Mouse (Mus musculus) heart, adult 9 months (tissue): ENCODE data around the gene Mesd.
"Not testable (repeated sequence)": the region's sequence is repeated elsewhere in the genome, so short reads cannot be mapped to it uniquely, and the experiment has no call there.

Experiments
- DNase-seq, 2 experiments: peaks; one replicate each; pipeline ENCODE4 v3.0.0; 2022; ENCODE audit warnings: low spot score in 2 of 2

The Mesd gene

DNA sequence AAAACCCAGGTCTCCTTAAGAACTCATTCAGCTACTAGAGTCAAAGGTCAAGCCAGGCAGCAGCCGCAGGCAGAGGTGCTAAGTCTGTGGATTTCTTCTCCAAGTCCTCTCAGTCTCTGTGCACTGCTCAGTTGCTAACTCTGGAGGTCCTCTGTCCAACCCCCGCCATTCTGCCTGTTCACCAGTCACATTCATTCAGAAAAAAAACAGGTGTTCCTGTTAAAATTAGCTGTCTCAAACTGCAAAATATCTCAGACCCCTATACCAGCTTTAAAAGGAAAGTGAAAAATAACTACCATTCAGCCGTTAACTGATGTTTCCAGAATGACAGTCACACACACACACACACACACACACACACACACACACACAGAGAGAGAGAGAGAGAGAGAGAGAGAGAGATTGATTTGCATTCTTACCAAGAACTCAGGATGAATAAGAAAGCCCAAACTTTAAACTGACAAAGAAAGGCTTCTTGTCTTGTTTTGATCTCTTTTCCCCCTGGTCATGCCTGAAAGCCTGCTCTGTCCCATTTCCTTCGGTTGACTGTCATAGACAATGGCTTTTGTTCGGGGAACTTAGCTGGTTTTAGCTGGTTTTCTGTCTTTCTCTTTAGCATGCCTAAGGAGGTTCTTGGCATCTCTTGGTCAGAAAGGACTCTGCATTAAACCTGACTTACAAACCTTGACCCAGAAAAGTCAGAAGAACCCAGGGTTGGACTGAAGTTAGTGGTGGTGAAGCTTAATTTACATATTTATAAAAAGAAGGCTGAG, 5.4 kb upstream of the Mesd start:
- DNase-seq = no peak

DNA sequence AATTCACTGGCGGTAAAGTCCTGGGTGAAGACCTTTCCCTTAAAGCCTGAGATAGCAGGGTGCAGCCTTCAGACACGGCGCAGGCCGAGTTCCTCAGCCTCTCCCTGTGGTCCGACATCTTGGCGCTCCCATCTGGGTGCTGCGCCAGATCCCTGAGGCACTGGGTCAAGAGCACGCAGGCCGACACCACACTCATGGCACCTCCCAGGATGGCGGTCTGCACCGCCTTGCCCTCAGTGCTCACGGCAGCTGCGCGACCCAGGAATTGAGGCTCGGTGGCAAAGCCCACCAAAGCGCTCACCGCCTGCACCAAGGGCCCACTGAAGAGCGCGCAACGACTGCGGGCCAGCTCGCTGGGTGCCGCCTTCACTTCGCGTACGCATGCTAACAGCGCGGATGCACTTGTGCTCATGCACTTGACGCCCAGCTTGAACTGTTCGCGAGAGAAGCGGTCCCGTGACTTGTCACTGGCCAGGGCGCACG, 2.1 kb upstream of the Mesd start:
- peak in 1 of 2 experiments; percentile 35 for DNase-seq

DNA sequence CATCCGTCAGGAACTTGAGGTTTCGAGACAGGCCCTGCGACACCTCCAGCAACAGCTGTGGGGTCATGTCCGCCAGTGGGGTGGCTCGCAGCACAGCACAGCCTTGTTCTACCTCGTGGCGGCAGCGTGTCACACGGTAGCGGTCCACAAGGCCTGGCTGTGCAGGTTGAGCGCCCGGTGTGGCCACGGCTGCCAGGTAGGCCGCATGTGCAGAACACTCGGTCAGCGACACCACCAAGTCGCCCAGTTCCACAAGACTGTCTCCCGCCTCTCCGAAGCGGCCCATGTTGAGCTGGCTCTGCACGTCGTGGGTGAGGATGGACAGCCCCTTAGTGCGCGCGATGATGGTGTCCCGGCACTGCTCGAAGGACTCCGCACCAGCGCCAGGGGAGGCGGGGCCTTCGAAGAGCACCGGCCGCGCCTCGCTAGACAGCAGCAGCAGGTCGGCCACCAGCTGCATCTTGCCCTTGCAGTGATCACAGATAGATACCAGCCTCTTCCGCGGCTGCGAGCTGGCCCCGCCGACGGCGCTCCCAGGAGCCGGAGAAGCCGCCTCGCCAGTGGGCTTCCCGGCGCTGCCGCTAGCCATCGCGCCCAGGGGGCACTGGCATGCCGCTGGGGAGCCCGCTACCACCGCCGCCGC, 1.5 kb upstream of the Mesd start:
- peak; percentile 54 to 59 for DNase-seq

DNA sequence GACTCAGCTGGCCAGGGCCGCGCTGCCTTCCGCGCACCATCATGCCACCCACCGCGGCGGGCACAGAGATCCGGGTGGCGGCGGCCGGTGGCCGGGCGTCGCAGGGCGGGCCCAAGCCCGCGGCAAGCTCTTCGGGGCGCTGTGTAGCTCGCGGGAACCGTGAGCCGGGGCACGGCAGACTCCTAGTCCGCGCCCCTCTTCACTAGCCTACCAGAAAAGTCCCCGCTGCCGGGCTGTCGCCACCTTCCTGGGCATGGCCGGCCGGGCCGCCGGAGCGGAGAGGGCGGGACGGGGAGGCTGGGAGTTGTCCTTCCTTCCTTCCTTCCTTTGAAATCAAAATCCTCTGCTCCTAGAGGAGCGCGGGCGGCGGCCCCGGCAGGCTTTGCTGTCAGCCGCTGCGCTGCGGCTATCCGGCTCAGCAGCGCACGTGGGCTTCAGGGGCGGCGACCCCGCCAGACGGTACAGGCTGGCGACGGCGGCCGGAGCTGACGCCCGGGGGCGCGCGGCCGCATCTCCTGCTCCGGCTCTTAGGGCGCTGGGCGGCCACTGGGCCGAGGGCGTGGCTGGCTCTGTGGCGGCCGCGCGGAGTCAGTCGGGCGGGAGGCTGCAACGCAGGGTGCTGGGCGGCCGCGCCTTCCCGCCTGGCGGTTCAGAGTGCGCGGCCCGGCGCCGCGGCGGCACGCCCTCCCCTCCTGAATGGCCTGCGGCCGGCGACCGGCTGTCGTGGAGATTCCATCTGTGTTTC, 818 bp upstream of the Mesd start:
- peak; percentile 76 to 78 for DNase-seq

DNA sequence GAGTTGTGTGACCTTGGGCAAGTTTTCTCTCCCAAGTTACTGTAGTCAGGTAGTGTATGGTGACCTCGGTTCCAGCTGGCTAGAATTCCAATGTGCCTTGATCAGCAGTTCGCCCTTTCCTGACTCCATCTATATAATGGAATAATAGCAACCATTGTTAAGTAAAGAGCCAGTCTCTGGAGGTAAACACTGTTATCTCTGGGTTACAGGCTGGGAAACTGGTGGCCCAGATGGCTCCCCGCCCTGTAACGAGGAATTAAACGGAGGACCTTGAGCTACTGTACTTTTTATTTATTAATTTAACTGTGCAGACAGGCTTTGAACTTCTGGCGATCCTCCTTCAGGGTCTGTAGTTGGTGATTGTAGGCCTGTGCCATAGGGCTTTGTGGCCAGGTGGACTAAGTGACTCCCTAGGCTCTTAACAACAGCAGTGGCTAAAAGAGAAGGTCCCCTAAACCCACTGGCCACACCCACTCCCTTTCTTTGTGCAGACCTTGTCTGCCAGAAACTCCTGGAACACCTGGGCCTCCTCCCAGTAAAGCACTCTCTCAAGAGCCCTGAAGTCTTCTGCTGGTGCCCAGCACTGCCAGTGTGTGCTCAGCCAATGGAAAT, 761 bp downstream of the Mesd start:
- peak in 1 of 2 experiments; percentile 30 for DNase-seq

DNA sequence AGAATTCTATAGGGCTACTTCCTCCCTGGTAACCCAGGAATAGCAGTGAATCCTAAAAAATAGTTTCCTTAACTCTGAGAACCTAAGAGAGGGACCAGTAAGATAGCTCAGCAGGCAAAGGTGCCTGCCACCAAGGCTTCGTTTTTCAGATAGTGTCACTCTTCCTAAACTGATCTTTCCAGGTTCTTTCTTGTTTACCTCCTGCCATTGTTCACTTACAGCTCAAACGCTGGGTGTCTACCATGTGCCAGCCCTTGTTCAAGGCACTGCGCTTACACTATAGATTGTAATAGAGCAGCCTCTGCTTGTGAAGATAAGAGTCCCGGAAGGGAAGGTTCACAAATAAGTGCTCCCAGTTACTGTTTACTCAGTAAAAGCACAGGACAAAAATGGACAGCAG, 1.6 kb downstream of the Mesd start:
- DNase-seq = no peak

DNA sequence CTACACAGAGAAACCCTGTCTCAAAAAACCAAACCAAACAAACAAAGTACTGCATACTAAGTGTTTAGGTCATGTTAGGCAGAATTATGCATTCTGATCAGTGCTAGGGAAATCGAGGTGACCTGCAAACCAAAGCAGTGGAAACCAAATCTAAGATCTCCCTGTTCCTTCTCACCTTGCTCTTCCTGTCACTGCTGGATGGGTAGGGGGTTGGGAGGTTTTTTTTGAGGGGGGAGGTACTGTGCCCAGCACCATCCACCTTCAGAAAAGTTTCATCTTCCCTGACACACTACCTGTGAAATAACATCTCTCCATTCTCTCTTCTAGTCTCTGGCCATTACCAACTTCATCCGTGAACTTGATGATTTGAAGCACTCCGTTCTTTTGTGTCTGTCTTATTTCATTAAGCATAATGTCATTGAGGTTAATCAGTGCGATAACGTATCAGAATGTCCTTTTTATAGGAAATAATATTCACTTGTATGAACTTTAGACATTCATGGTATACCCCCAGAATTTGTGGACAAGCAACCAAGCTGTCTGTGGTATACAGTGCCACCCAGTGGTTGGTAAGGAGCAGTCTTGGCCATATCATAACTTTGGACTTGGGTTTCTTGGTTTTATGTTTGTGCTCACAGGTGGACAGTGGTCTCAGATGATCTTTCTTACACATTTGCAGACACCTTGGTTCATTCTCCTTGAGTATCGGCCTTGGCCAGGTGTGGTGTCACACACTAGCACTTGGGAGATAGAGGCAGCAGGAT, 2.3 kb downstream of the Mesd start:
- DNase-seq = no peak

DNA sequence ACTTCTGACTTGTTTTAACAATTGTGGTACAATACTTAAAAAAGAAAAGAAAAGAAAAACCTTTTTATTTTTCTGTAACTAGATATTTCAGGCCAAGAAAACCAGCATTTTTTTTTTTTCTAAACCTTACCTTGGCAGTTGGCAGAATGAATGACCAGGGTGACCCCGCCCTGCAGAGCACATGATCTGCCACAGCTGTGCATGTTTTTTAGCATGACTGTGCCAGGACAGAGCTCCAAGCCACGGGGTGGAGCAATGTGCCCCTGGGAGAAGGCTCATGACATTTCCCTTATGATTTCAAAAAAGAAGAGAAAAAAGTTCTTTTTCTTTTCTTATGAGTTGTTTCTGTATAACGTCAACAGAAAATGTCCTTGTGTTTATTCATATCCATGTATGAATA, 5.1 kb downstream of the Mesd start:
- DNase-seq = peak; percentile 60 to 72

DNA sequence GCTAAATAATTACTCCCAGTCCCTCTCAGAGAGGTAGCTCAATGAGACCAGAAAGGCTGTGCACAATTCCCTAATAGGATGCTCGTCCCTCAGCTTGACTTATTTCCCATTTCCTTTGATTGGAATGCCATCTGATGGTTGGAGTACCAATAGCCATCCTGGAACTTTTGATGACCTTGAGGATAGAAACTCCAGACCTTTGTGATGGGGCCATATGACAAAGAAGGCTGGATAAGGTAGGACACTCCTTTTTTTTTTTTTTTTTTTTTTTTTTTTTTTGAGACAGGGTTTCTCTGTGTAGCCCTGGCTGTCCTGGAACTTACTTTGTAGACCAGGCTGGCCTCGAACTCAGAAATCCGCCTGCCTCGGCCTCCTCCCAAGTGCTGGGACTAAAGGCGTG, 5.7 kb downstream of the Mesd start:
- not testable (repeated sequence) for DNase-seq

DNA sequence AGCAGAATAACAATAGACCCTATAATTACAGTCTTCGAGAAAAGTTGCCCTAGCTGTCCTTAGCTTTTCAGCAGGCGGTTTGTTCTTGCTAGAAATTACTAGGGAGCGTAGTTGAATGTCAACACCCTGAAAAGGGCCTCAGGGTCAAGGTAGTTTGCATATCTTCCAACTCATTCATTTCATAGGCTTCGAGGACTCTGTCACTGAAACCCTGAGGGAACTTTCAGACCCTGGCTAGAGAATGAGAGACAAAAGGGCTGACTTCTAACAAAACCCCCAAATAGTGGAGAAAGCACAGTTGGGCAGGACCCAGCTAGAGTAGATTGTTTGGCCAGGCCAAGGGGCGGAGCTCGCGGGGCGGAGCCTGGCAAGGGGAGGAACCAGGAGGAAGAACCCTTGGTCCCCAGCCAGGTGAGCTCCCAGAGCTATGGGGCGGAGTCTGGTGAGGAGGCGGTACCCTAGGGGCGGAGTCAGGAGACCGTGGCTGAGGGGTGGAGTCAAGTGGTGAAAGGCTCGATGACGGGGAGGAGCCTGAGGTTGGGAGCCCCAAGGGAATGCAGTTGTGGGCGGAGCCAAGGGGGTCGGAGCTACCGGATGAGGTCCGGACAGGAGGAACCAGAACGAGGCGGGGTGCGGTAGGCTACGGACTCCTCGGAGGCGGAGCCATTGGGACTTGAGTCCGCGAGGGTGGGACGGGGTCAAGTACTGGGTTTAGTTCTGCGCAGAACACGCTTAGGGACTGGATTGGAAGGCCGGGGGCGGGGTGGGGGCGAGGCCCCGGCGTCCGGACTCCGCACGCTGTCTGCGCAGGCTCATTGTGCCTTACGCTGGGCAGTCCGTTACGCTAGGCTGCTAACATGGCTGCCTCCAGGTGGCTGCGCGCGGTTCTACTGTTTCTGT, 7.4 kb downstream of the Mesd start:
- DNase-seq = peak; percentile 100

DNA sequence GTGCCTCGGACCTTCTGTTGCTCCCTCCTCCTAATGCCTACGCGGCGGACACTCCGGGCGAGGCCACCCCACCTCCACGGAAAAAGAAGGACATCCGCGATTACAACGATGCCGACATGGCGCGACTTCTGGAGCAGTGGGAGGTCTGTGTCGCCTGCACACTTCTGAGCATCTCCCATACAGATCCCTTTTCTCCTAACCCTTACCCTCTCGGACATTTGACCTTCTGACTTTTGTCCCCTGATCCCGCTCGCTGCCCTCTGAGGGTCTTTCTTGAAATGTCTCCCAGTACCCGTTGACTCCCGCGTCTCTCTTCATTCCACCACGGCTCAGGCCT, 8.0 kb downstream of the Mesd start:
- no peak for DNase-seq

DNA sequence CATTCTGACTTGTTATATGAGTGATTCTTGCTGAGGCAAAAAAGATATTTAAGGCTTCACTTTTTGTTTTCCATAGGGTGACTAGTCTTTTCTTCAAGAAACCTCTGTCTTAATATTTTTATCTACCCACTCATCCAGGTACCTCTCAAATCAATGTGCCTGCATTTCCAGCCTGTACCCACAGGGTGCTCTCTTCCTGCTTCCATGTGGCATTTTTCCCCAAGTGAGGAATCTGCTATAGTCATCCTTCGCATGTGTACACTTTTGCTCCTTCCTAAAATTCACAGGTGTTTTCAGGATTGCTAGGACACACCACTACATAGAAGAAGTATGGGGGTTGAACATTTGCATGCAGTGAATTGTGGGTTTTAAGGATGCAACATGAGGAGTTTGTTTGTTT, 10.1 kb downstream of the Mesd start:
- DNase-seq = no peak

DNA sequence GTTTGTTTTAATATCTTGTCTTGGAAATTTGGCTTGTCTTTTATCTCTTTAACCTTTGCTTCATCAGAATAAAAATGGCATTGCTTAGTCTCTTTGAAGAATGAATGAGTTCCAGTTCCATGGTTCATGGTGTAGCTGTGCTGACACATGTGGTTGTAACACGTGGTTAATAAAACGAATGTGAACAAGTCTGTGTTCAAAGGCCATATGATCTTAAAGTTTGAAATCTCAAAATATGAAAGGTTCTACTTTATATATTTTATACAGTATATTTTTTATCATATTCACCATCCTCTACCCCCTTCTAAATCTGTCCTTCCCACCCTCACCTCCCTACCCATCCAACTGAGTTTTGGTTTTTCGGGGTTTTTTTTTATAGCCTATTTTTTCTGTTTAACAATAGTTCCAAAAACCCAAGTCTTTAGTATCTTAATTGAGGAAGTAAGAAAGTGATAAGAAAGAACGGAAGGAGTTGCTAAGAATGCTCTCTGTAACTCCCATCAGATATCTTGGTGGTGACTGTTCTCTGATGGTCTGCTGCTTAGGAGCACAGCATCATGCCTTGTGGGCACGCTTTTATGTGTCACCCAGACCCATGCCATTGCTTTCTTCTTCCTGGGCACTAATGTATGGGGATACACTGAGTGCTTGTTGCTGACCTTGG, 11.9 kb downstream of the Mesd start:
- no peak for DNase-seq

DNA sequence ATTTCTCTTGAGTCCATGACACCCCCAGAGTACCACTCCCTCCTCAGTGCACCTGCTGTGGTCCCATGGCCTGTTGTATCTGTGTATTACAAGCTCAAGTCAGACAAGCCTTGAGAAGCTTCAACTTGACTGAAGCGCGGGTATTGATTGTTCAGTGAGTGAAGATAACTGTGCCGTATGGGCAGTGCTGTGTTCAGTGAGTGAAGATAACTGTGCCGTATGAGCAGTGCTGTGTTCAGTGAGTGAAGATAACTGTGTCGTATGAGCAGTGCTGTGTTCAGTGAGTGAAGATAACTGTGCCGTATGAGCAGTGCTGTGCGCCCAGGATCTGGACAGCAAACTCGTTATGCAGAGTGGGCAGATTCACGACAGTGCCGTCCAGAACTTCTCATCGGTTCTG, 14.0 kb downstream of the Mesd start:
- no peak for DNase-seq

DNA sequence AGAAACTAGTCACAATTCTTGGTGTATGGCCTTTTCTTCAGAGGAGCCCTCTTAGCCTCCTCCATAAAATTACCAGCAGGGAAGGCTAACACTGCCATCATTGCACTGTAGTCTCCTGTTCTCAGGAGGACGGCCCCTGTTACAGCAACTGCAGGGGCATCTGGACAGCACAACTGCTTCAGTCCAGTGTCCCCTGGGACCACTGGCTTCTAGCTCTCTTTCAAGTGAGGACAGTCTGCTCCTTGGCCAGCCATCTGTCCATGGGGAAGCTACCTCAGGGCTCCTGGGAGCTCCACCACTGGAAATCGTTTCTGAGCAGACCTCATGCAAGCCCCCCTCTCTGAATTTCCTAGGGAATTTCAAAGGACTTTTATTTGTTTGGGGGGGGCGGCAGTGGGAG, 16.3 kb downstream of the Mesd start:
- DNase-seq = no peak

DNA sequence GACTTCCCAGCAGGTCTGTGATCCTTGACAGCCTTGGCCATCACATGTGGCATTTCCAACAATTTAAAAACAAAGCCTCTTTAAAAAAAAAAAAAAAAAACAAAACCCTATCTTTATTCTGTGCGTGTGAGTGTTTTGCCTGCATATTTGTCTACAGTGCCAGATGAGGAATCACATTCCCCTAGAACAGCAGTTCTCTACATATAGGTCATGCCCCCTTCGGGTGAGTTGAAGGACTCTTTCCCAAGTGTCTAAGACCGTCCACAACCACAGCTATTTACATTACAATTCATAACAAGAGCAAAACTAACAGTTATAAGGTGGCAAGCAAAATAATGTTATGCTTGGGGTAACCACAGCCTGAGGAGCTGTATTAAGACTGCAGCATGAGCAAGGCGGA, 17.2 kb downstream of the Mesd start:
- no peak for DNase-seq

DNA sequence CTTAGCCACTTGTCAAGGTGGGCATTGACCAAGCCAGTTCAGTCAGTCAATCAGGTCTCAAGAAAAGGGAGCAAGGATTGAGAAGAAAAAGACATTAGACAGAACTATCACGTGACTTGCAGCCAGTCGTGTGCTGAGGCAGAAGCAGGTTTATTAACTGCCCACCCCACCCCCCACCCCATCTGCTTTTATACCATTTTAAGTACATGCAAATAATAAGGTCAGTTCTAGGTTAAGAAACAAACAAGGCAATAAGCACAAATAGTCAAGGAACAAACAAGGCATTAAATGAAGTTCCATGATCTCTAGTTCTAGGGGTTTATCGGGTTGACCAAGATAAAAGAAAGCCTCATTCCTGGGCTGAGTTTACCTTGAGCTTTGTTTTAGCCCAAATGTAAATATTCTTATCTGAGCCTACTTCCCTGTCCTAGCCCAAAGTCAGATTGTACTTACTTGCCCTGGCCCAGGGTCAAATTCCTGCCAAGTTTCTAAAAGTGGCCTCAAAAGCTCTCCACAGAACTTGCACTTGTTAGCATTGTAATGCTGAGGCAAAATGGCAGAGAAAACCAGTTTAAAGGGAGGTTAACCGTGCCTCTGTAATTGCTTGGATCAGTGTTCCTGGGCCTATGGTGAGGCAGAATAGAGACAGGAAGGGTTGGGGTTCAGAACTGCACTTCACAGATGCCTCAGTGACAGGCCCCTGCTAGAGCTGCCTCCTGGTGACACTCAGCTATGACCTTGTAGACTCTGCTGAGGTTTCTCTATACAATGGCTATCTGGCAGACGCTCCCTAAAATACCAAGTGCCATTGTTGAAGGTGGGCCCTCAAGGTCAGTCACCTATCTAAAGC, 18.3 kb downstream of the Mesd start:
- no peak for DNase-seq

DNA sequence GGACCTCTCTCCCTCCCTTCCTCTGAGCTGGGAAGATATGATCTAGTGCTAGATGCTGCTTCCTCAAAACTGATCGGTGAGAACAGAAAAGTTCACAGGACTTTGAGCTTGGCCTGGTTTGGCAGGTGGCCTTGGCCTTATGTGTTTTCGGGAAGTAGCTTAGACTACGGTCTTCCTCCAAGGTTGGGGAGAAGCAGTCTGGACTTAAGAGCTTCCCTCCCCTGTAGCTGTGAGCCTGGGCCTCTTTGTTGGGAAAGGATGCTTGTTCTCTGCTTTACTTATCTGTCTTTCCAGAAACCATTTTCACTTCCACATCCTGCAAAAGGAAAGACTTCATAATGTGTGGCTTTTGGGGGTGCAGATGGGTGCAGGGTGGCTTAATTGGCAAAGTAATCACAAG, 20.6 kb downstream of the Mesd start:
- no peak for DNase-seq

DNA sequence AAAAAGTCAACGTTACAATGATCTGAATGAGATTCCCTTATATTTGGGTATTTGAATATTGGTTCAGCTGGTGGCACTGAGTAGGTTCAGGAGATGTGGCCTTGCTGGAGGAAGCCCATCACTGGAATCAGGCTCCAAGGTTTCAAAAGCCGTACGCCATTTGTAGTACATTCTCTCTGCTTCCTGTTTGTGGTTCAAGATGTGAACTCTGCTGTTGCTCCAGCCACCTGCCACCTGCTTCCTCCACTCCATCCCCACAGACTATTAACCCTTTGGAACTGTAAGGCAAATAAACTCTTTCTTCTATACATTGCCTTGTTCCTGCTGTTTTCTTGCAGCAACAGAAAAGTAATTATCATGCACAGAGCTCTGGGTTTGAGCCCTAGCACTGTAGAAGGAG, 27.6 kb downstream of the Mesd start:
- DNase-seq = no peak
